8 mouse cellular contexts compared by ENCODE assay signal in the genomic region with DNA sequence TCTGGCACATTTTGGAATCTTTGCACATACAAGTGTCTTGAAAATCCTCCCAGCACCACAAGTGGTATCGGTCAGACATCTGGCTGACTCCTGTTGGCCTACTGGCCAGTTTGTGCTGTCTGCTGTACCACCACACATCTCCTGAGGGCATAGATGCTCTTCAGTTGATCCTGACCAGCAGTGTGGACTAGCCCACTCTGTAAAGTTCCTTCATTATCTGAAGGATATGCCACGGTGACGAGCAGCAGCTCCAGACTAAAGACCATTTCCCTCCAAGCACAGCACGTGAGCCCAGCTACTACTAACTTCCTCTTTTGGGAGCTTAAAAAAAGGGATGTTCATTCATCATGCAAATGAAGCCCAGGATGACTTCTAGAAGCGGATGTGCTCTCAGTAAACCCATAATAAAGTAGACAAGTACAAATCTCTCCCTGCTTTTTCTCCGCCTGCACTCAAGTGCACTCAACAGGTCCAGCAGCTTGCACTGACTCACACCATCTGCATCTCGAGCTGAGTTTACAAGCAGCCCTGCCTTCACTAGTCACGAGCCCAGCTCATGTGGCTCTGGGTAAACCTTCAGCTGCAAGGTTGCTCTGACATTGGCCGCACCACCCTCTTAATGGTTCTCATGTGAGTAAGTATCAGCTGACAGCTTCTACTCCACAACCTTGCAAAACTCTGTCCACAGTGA. TPM values are rescaled to one million over a fixed set of nuclear protein-coding genes. Genes with fewer than 3 reads are reported as not detected.
DNase-seq lines count a peak whose midpoint lies in the region; ATAC-seq and TF ChIP-seq lines count a peak whose summit lies in the region.

No protein-coding gene starts in this region.

- no peak for TF ChIP-seq CTCF in kidney, adult 2 months (conservative IDR thresholded peaks at IDR 0.05; ENCODE audit: insufficient read depth, insufficient read length, low read depth, low read length)

- H3K36me3 ChIP-seq in kidney, embryonic 14.5 days (ENCODE audit: control insufficient read depth, insufficient read depth, low read length): no peaks in the 10 kb centered on the region
- H3K36me3 ChIP-seq in kidney, adult 2 months (ENCODE audit: control insufficient read depth, insufficient read depth, low read length): no peaks in the 10 kb centered on the region
- no peaks in the 10 kb centered on the region for H3K36me3 ChIP-seq in liver, embryonic 16.5 days (ENCODE audit: control insufficient read depth, insufficient read depth)

- ATAC-seq in kidney, embryonic 14.5 days (ENCODE audit: low FRiP score, low TSS enrichment): no peak
- ATAC-seq in liver, embryonic 16.5 days (ENCODE audit: low read depth): peak; percentile 20; the same call in 1 of the 2 replicates
- no peak for ATAC-seq in CD4-positive, CD25-positive, alpha-beta regulatory T cell, adult 4 months

- H3K4me3 ChIP-seq in kidney, embryonic 14.5 days (ENCODE audit: low read length): no peak overlapping the region
- H3K4me3 ChIP-seq in kidney, adult 2 months (ENCODE audit: insufficient read depth, low read depth, low read length): peak overlapping the region; percentile 41; the same call in 1 of the 2 replicates
- H3K4me3 ChIP-seq in liver, embryonic 16.5 days (ENCODE audit: low read depth, low read length): no peak overlapping the region

- no peaks in the 10 kb centered on the region for H3K27me3 ChIP-seq in kidney, embryonic 14.5 days (ENCODE audit: control insufficient read depth, insufficient read depth, low read length)
- no peaks in the 10 kb centered on the region for H3K27me3 ChIP-seq in kidney, adult 2 months (replicated peaks; ENCODE audit: control insufficient read depth, insufficient read depth, low read length)
- H3K27me3 ChIP-seq in liver, embryonic 16.5 days (ENCODE audit: control insufficient read depth, insufficient read depth, low read depth, low read length): no peaks in the 10 kb centered on the region

- H3K9me3 ChIP-seq in kidney, embryonic 14.5 days (ENCODE audit: control insufficient read depth, low read length): no peaks in the 10 kb centered on the region
- no peaks in the 10 kb centered on the region for H3K9me3 ChIP-seq in liver, embryonic 16.5 days (replicated peaks; ENCODE audit: control insufficient read depth, low read length)

- H3K4me2 ChIP-seq in kidney, embryonic 14.5 days (replicated peaks; ENCODE audit: low read depth, low read length): no peak overlapping the region
- no peak overlapping the region for H3K4me2 ChIP-seq in liver, embryonic 16.5 days (ENCODE audit: low read depth, low read length)

- DNase-seq in kidney, adult 18-20 months: peak; percentile 74
- peak; percentile 95 for DNase-seq in fibroblast of lung, adult 2 months (ENCODE audit: low read depth)
- DNase-seq in kidney, adult 2 months: peak; percentile 88
- peak; percentile 57 to 66 for DNase-seq in spleen, postnatal 36 days (ENCODE audit: low spot score in 2 of 2)
- no peak for DNase-seq in cerebellum, postnatal 10 days

- H3K27ac ChIP-seq in kidney, embryonic 14.5 days (ENCODE audit: low read depth, low read length): no peak overlapping the region
- peak overlapping the region; percentile 59 for H3K27ac ChIP-seq in kidney, adult 2 months (ENCODE audit: insufficient read depth, low read depth, low read length)
- H3K27ac ChIP-seq in liver, embryonic 16.5 days (ENCODE audit: low read length): peak overlapping the region; percentile 45; the same call in 1 of the 2 replicates

- 67% methylated on average over 9 of the region's 9 CpGs for WGBS in kidney, embryonic 14.5 days
- 20% methylated on average over 9 of the region's 9 CpGs for WGBS in kidney, adult 2 months
- 44% methylated on average over 9 of the region's 9 CpGs for WGBS in liver, embryonic 16.5 days (ENCODE audit: insufficient replicate concordance)

- no peak overlapping the region for H3K9ac ChIP-seq in kidney, embryonic 14.5 days (ENCODE audit: low read depth, low read length)
- no peak overlapping the region for H3K9ac ChIP-seq in liver, embryonic 16.5 days (ENCODE audit: low read depth, low read length)

- TF ChIP-seq POLR2A in kidney, adult 2 months (IDR thresholded peaks at IDR 0.05; ENCODE audit: low read depth, low read length): no peak

- H3K4me1 ChIP-seq in kidney, embryonic 14.5 days (ENCODE audit: control insufficient read depth, insufficient read depth, low read length): 0 out of 2 replicates have a peak, but pooled peaks cover 3% of the 10 kb centered on the region
- H3K4me1 ChIP-seq in kidney, adult 2 months (ENCODE audit: control insufficient read depth, insufficient read depth, low read length): peaks cover 10% of the 10 kb centered on the region
- H3K4me1 ChIP-seq in liver, embryonic 16.5 days (ENCODE audit: control insufficient read depth, low read depth, low read length): peaks cover 33% of the 10 kb centered on the region

RNA-seq across cellular contexts. Expression of a gene that starts 35.9 kb away (rescaled TPM):
- polyA plus RNA-seq in kidney, embryonic 14.5 days (2014; fragmentation: Nextera tagmentation; extraction: Ambion mirVana): 4.4 and 6.9 TPM in 2 replicates
- polyA plus RNA-seq in kidney, adult 2 months (2012; rRNA removed): 18.9 and 20.0 TPM in 2 replicates
- polyA plus RNA-seq in liver, embryonic 16.5 days (2015; fragmentation: Nextera tagmentation; extraction: Ambion mirVana): 3.2 and 3.5 TPM in 2 replicates
- under 1 TPM; 0.51 to 0.58 TPM for polyA plus RNA-seq in CD4-positive, CD25-positive, alpha-beta regulatory T cell, adult 4 months (2017; shearing (Covaris generic))

RNA-seq across cellular contexts. Expression of a gene that starts 59.4 kb away (rescaled TPM):
- polyA plus RNA-seq in kidney, embryonic 14.5 days (2014; fragmentation: Nextera tagmentation; extraction: Ambion mirVana): 164 and 189 TPM in 2 replicates
- 6.4 and 9.6 TPM in 2 replicates for polyA plus RNA-seq in kidney, adult 2 months (2012; rRNA removed)
- polyA plus RNA-seq in liver, embryonic 16.5 days (2015; fragmentation: Nextera tagmentation; extraction: Ambion mirVana): 67.7 and 82.3 TPM in 2 replicates
- 100 to 1,000 TPM; 127 to 128 TPM for polyA plus RNA-seq in CD4-positive, CD25-positive, alpha-beta regulatory T cell, adult 4 months (2017; shearing (Covaris generic))

Comparison
In these comparisons a context has a peak if more than half of its experiments do, and no peak if none do; other contexts are left out.
1. DNase-seq: peak in kidney, adult 18-20 months (single experiment), fibroblast of lung, adult 2 months (single experiment), kidney, adult 2 months (single experiment) and spleen, postnatal 36 days (2 of 2); none in cerebellum, postnatal 10 days (0 of 2).